Mouse (Mus musculus) embryonic facial prominence, embryonic 14.5 days (tissue): Measurements from ENCODE around the gene Chchd6. TPM values are rescaled to one million over a fixed set of nuclear protein-coding genes. Genes with fewer than 3 reads are reported as not detected.
A peak's percentile ranks its signal among the peaks of the same experiment; 100 is the strongest.

Source experiments
- ATAC-seq: fragments of 200-750 bp; cut with Nextera tagmentation; 2 replicates; pipeline ENCODE4 v1.8.0; 2017; ENCODE audit warnings: low read depth, moderate number of reproducible peaks, moderate TSS enrichment
- DNase-seq: peaks from one replicate; pipeline ENCODE4 v3.0.0-alpha.2; 2015; ENCODE audit warnings: low spot score
- H3K27ac ChIP-seq: fragments of 300-500 bp; sonication (generic); replicated peaks from 2 replicates; pipeline ENCODE4 v1.5.1; 2014; ENCODE audit warnings: low read depth, mild to moderate bottlenecking, low read length, moderate library complexity
- H3K27me3 ChIP-seq: fragments of 300-500 bp; sonication (generic); replicated peaks from 2 replicates; pipeline ENCODE4 v1.6.1; 2014; ENCODE audit warnings: low read length; ENCODE audit not compliant: control insufficient read depth, insufficient read depth
- H3K36me3 ChIP-seq: fragments of 300-500 bp; sonication (generic); 2 replicates; pipeline ENCODE4 v1.6.1; 2014; ENCODE audit warnings: low read length, mixed read lengths; ENCODE audit not compliant: control insufficient read depth, insufficient read depth
- H3K4me1 ChIP-seq: fragments of 300-500 bp; sonication (generic); 2 replicates; pipeline ENCODE4 v1.6.1; 2014; ENCODE audit warnings: antibody characterized with exemption, low read length; ENCODE audit not compliant: control insufficient read depth, insufficient read depth
- H3K4me2 ChIP-seq: fragments of 300-500 bp; sonication (generic); 2 replicates; pipeline ENCODE4 v1.6.1; 2014; ENCODE audit warnings: low read depth, mild to moderate bottlenecking, low read length, moderate library complexity, mixed read lengths
- H3K4me3 ChIP-seq: fragments of 300-500 bp; sonication (generic); 2 replicates; pipeline ENCODE4 v1.5.1; 2014; ENCODE audit warnings: low read depth, mild to moderate bottlenecking, low read length
- H3K9ac ChIP-seq: fragments of 300-500 bp; sonication (generic); 2 replicates; pipeline ENCODE4 v1.6.1; 2014; ENCODE audit warnings: low read depth, mild to moderate bottlenecking, low read length, moderate library complexity, mixed read lengths
- H3K9me3 ChIP-seq: fragments of 300-500 bp; sonication (generic); 2 replicates; pipeline ENCODE4 v1.6.1; 2016; ENCODE audit warnings: low read length; ENCODE audit not compliant: control insufficient read depth
- WGBS: fragments of 180-500 bp; shearing (Covaris S2); extraction: QIAGEN DNeasy Blood & Tissue Kit; methylation state at CpG from one replicate; pipeline ENCODE4 v1.1.7; 2014; 5-methylcytosine and 5-hydroxymethylcytosine counted together
- polyA plus RNA-seq: library from polyadenylated mRNA; unstranded; fragments of >200 nt; fragmentation: Nextera tagmentation; extraction: Ambion mirVana; gene quantifications from 2 replicates; pipeline ENCODE4 v1.2.1, GENCODE M21; 2014

Chchd6 gene
- polyA plus RNA-seq, 1 experiment from 2014 or later, result 53.5 TPM

DNA sequence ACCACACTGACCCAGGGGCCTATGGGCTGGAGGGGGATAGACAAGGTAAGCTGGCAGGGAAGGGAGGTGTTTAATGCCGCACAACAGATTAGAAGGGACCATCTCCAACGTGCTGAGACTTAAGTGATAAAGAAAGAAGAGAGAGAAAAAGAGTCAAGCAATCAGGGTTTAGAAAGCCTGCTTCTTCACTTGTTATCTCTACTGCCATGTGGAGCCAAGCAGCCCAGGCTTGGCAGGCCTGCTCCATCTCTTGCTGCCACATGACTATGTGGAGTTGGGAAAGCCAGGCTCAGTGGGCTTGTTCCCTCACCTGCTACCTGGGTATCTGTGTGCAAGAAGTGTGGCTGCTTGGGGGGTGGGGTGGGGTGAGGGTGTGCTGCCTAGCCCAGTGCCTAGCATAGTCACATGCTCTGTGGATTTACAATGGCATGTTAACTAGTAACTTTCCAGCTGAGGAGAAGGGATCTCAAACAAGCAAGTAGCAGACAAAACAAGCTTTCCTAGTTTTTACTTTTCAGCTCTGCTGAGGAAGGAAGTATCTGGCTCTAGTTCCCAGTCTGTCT is 163.5 kb downstream of the Chchd6 start:
- Histone ChIP-seq H3K4me1 (no peaks in the 10 kb centered on the region), H3K9me3 (no peaks in the 10 kb centered on the region), H3K4me2 (no peak overlapping the region), H3K4me3 (no peak overlapping the region), H3K9ac (no peak overlapping the region), H3K27me3 (no peaks in the 10 kb centered on the region), H3K27ac (no peak overlapping the region), H3K36me3 (no peaks in the 10 kb centered on the region)
- no peak for ATAC-seq
- DNase-seq, result no peak
- 82% methylated on average over 2 of the region's 2 CpGs for WGBS

DNA sequence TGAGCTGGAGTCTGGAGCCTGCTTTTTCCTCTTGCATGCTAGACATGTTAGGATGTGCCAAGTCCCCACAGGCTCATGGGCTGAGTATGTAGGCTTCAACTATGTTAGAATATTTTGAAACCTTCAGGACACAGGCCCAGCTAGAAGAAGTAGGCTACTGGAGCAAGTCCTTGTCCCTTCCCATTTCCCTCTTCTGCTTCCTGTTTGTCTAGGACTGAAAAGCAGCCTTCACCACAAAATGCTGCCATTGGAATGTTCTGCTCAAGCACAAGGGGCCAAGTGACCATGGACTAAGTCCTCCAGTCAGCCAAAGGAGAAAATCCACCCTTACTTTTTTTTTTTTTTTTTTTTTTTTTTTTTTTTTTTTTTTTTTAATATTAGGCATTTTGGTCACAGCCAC is 164.7 kb downstream of the Chchd6 start:
- H3K27ac ChIP-seq, result no peak overlapping the region
- no peaks in the 10 kb centered on the region for H3K27me3 ChIP-seq
- no peaks in the 10 kb centered on the region for H3K4me1 ChIP-seq
- H3K36me3 ChIP-seq, result no peaks in the 10 kb centered on the region
- H3K9ac ChIP-seq, result no peak overlapping the region
- ATAC-seq (no peak), DNase-seq (no peak)
- H3K4me3 ChIP-seq, result no peak overlapping the region
- no peak overlapping the region for H3K4me2 ChIP-seq
- H3K9me3 ChIP-seq, result no peaks in the 10 kb centered on the region

DNA sequence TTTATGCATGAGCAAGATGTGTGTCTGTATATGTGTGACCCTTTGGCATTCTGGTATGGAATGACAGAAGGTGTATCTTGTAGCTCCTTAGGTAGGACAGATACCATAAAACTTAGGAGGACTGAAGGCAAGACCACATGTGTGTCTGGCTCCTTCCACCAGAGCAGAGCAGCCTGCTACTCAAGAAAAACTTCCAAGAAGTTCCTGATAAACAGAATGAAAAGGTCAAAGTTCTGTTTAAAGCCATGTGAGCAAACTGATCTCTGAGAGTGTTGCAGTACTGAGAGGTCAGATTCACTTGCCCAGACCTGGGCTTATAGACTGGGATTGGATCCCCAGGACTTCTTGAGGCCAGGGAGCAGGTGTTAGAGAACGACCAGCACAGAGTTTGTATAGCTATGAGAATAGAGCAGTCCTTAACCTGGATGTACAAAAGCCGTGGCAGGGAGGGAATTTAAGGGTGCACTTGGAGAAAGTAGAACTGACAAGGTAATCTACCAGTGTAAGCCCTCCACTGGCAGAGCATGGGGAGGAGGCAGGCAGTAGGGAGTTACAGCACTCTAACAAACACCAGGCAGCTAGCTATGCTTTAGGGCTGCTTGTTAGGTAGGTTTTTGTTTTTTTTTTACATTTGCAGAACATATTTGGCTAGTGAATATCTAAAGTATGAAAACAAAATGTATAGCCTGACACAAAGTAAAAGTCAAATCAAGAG is 166.6 kb downstream of the Chchd6 start:
- H3K9ac ChIP-seq, result no peak overlapping the region
- H3K36me3 ChIP-seq, result no peaks in the 10 kb centered on the region
- 66% methylated on average over 2 of the region's 2 CpGs for WGBS
- no peak overlapping the region for H3K4me2 ChIP-seq
- no peaks in the 10 kb centered on the region for H3K27me3 ChIP-seq
- H3K4me3 ChIP-seq, result no peak overlapping the region
- H3K27ac ChIP-seq, result no peak overlapping the region
- H3K9me3 ChIP-seq, result no peaks in the 10 kb centered on the region
- no peaks in the 10 kb centered on the region for H3K4me1 ChIP-seq
- no peak for ATAC-seq
- DNase-seq, result no peak

DNA sequence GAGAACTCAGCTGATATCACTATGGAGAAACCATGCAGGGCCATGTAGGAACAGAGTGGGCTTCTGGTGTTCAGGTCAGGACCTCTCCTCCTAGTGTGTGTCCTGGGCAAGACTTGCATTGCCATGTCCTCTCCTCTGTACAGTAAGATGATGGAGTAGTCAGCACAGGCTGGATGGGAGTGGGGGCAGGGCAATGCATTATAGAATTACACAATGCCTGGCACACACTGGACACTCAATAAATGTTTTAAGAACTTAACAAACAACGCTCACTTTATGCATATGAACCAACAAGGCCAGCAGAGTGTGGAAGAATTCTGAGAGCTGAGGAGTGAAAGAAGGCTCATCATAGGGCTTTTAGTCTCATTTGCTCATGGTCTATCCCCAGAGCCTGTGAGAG is 171.0 kb downstream of the Chchd6 start:
- Histone ChIP-seq H3K4me3 (no peak overlapping the region), H3K9me3 (no peaks in the 10 kb centered on the region), H3K36me3 (no peaks in the 10 kb centered on the region), H3K27me3 (no peaks in the 10 kb centered on the region), H3K27ac (no peak overlapping the region), H3K9ac (no peak overlapping the region), H3K4me2 (no peak overlapping the region), H3K4me1 (no peaks in the 10 kb centered on the region)
- ATAC-seq, result no peak
- no peak for DNase-seq
- WGBS, result 86% methylated on average over 1 of the region's 1 CpGs

DNA sequence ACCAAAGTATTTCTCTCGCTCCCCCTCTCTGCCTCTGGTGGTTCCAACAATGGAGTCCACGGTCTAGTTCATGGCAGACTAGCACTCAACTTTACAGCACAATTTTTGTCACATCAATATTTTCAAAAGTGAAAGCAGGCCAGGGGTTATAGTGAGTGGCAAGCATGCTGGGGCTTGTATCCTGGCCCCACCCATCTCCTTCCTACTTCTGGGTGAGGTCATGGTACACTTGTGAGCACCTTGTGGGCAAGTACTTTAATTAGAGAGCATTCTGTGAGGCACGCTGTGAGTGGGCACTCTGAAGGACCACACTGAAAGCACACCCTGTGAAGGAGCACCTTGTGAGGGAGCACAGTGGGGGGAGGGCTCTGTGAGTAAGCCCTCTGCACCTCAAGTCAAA is 172.8 kb downstream of the Chchd6 start:
- H3K9ac ChIP-seq, result no peak overlapping the region
- 83% methylated on average over 3 of the region's 3 CpGs for WGBS
- no peak overlapping the region for H3K27ac ChIP-seq
- ATAC-seq (no peak), DNase-seq (no peak)
- no peak overlapping the region for H3K4me3 ChIP-seq
- H3K4me2 ChIP-seq, result no peak overlapping the region
- no peaks in the 10 kb centered on the region for H3K36me3 ChIP-seq
- no peaks in the 10 kb centered on the region for H3K9me3 ChIP-seq
- H3K4me1 ChIP-seq, result no peaks in the 10 kb centered on the region
- no peaks in the 10 kb centered on the region for H3K27me3 ChIP-seq

DNA sequence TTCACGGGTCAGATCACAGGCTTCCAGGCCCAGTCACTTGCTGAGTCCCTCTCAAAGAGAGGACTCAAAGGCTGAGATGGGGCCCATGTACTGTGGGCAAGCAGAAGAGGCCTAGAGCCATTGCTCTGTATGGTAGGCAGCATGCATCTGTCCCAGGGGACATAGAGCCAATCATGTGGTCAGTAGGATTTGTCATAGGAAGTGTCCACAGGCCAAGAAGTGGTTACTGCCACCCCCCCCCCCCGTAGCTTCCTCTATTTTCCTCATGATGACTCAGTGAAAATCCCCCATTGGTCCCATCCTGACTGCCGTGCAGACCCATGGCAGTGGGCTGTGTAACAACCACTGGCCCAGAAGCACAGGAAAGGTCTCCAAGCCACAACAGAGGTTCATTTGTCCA is 173.5 kb downstream of the Chchd6 start:
- Histone ChIP-seq H3K27ac (no peak overlapping the region), H3K4me2 (no peak overlapping the region), H3K9ac (no peak overlapping the region), H3K27me3 (no peaks in the 10 kb centered on the region), H3K4me3 (no peak overlapping the region), H3K9me3 (no peaks in the 10 kb centered on the region), H3K36me3 (no peaks in the 10 kb centered on the region), H3K4me1 (no peaks in the 10 kb centered on the region)
- ATAC-seq, result no peak
- DNase-seq, result no peak
- WGBS, result 90% methylated on average over 3 of the region's 3 CpGs

DNA sequence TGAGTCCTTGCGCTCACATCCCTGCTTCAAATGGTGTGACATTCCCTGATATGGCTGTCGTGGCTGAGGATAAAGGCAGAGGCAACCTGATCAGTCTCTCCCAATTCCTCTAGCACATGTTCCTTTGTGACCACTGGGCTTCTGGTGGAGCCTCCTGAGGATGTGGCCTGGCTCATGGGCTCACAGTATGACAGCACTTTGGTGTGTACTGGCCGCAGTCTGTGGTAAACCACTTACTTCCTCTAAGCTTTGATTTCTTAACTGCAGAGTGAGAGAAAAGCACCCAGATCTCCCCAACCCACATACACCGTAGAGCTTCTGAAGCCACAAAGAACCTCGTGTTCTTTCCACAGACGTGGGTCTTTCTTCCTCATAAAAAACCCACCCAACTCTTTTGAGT is 173.9 kb downstream of the Chchd6 start:
- Histone ChIP-seq H3K27ac (no peak overlapping the region), H3K9ac (no peak overlapping the region), H3K9me3 (no peaks in the 10 kb centered on the region), H3K4me1 (no peaks in the 10 kb centered on the region), H3K36me3 (no peaks in the 10 kb centered on the region), H3K4me2 (no peak overlapping the region), H3K4me3 (no peak overlapping the region), H3K27me3 (no peaks in the 10 kb centered on the region)
- DNase-seq (peak; percentile 5), ATAC-seq (no peak)
- WGBS, result 80% methylated on average over 6 of the region's 6 CpGs

DNA sequence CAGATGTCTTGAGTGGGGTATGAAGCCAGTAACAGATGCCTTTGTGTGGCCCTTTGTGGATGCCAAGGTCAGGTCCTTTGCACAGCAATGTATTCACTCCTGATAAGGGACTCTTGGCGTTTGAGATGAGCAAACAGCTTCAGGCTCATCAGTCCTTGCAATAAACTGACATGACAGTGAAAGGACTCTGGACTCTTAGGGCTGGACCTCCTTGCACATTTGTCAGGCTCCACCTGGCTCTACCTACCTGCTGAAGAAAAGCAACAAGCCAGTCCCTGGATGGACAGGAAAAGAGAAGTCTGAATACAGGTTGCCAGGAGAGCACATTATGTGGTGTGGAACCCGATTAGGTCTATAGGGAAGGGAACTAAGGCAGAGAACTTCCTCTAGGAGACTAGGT is 174.7 kb downstream of the Chchd6 start:
- no peak overlapping the region for H3K9ac ChIP-seq
- WGBS, result 79% methylated on average over 2 of the region's 2 CpGs
- no peaks in the 10 kb centered on the region for H3K4me1 ChIP-seq
- no peak overlapping the region for H3K4me3 ChIP-seq
- H3K27ac ChIP-seq, result no peak overlapping the region
- H3K9me3 ChIP-seq, result no peaks in the 10 kb centered on the region
- H3K36me3 ChIP-seq, result no peaks in the 10 kb centered on the region
- no peak overlapping the region for H3K4me2 ChIP-seq
- DNase-seq (no peak), ATAC-seq (no peak)
- H3K27me3 ChIP-seq, result no peaks in the 10 kb centered on the region

DNA sequence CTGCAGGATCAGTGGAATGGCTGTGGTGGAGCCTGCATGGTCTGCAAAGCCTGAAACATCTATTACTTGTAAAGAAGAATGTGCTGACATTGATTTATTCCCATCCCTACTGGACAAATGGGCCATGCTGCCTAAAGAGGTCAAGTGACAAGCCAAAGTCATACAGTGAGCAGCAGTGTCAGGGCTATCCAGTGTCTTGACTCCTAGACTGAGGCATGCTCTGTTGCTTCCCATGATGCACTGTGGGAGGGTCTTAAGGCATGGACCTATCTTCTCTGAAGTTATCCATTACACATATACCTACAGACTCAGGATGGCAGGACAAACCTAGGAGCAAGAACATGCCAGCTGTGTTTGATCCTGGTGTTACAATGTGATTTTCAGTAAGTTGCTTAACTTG is 175.3 kb downstream of the Chchd6 start:
- Histone ChIP-seq H3K4me1 (no peaks in the 10 kb centered on the region), H3K9me3 (no peaks in the 10 kb centered on the region), H3K36me3 (no peaks in the 10 kb centered on the region), H3K4me3 (no peak overlapping the region), H3K27ac (no peak overlapping the region), H3K9ac (no peak overlapping the region), H3K4me2 (no peak overlapping the region), H3K27me3 (no peaks in the 10 kb centered on the region)
- DNase-seq (no peak), ATAC-seq (no peak)
